Mouse (Mus musculus) small intestine, adult 2 months (tissue): ENCODE data around the gene Palm3. TPM values are rescaled to one million over a fixed set of nuclear protein-coding genes. Genes with fewer than 3 reads are reported as not detected.
"Not testable (repeated sequence)": the region's sequence is repeated elsewhere in the genome, so short reads cannot be mapped to it uniquely, and the experiment has no call there.

ENCODE experiments used
- H3K27ac ChIP-seq: fragments of 200-500 bp; 2 replicates; pipeline ENCODE4 v1.5.1; 2012; ENCODE audit warnings: low read depth, low read length, control low read depth, inconsistent platforms; ENCODE audit not compliant: insufficient read depth
- H3K27me3 ChIP-seq: fragments of 200-500 bp; 2 replicates; pipeline ENCODE4 v1.6.1; 2012; ENCODE audit warnings: mild to moderate bottlenecking, moderate library complexity, low read length, inconsistent platforms; ENCODE audit not compliant: control insufficient read depth, insufficient read depth
- H3K36me3 ChIP-seq: fragments of 200-500 bp; 2 replicates; pipeline ENCODE4 v1.6.1; 2012; ENCODE audit warnings: mild to moderate bottlenecking, low read length, control low read depth, inconsistent platforms; ENCODE audit not compliant: control insufficient read depth, insufficient read depth
- H3K4me1 ChIP-seq: fragments of 200-500 bp; 2 replicates; pipeline ENCODE4 v1.6.1; 2012; ENCODE audit warnings: low read length, inconsistent platforms, mixed read lengths; ENCODE audit not compliant: control insufficient read depth, insufficient read depth, insufficient read length
- H3K4me3 ChIP-seq: fragments of 200-500 bp; 2 replicates; pipeline ENCODE4 v1.5.1; 2012; ENCODE audit warnings: low read depth, mild to moderate bottlenecking, control low read depth, inconsistent platforms, low read length, moderate library complexity
- CTCF ChIP-seq: fragments of 200-500 bp; IDR thresholded peaks from 2 replicates; pipeline ENCODE4 v1.5.1; 2012; ENCODE audit warnings: low read depth, mild to moderate bottlenecking, control low read depth, inconsistent platforms, low read length, moderate library complexity, mixed read lengths; ENCODE audit not compliant: insufficient replicate concordance, insufficient read length; ENCODE audit errors: extremely low read depth
- POLR2A ChIP-seq: fragments of 200-500 bp; IDR thresholded peaks from 2 replicates; pipeline ENCODE4 v1.6.1; 2012; ENCODE audit warnings: low read depth, mild to moderate bottlenecking, control low read depth, inconsistent platforms, low read length, moderate library complexity
- WGBS: fragments of 180-500 bp; shearing (Covaris S2); methylation state at CpG from one replicate; pipeline ENCODE4 v1.1.7; 2018; 5-methylcytosine and 5-hydroxymethylcytosine counted together
- polyA plus RNA-seq: library from polyadenylated mRNA; depleted of rRNA; stranded (reverse); fragments of >200 nt; gene quantifications from 2 replicates; pipeline ENCODE4 v1.2.3, GENCODE M21; 2012

The Palm3 gene
- polyA plus RNA-seq, 1 experiment, result 0.15 TPM

GRCm38 (mm10) chr8:83976779-83977350 lies 44.4 kb upstream of the Palm3 start:
- no peak overlapping the region for H3K4me3 ChIP-seq
- peaks cover 15% of the 10 kb centered on the region; the same call in 1 of the 2 replicates for H3K4me1 ChIP-seq
- no peak overlapping the region for H3K27ac ChIP-seq
- WGBS, result 90% methylated on average over 5 of the region's 5 CpGs
- H3K27me3 ChIP-seq, result no peaks in the 10 kb centered on the region
- peaks cover 12% of the 10 kb centered on the region for H3K36me3 ChIP-seq
- TF ChIP-seq POLR2A (no peak), CTCF (no peak)

- Histone ChIP-seq H3K27ac (no peak overlapping the region), H3K4me1 (peaks cover 12% of the 10 kb centered on the region; the same call in 1 of the 2 replicates), H3K4me3 (no peak overlapping the region), H3K27me3 (no peaks in the 10 kb centered on the region), H3K36me3 (peaks cover 13% of the 10 kb centered on the region)
- TF ChIP-seq CTCF, result no peak
- TF ChIP-seq POLR2A, result no peak
- 46% methylated on average over 6 of the region's 6 CpGs for WGBS
These were observed 43.6 kb upstream of the Palm3 start for GRCm38 (mm10) chr8:83977646-83978045.

GRCm38 (mm10) chr8:83978200-83978599 lies 43.1 kb upstream of the Palm3 start:
- H3K4me3 ChIP-seq, result no peak overlapping the region
- peaks cover 12% of the 10 kb centered on the region; the same call in 1 of the 2 replicates for H3K4me1 ChIP-seq
- WGBS, result 81% methylated on average over 9 of the region's 9 CpGs
- H3K36me3 ChIP-seq, result peaks cover 13% of the 10 kb centered on the region
- TF ChIP-seq POLR2A, result no peak
- TF ChIP-seq CTCF, result no peak
- no peaks in the 10 kb centered on the region for H3K27me3 ChIP-seq
- H3K27ac ChIP-seq, result no peak overlapping the region

GRCm38 (mm10) chr8:83980250-83980649 lies 41.0 kb upstream of the Palm3 start:
- H3K36me3 ChIP-seq, result peaks cover 18% of the 10 kb centered on the region

GRCm38 (mm10) chr8:83980845-83981244 lies 40.4 kb upstream of the Palm3 start:
- Histone ChIP-seq H3K27ac (no peak overlapping the region), H3K36me3 (peaks cover 22% of the 10 kb centered on the region), H3K27me3 (no peaks in the 10 kb centered on the region), H3K4me1 (peaks cover 6% of the 10 kb centered on the region; the same call in 1 of the 2 replicates), H3K4me3 (no peak overlapping the region)
- TF ChIP-seq POLR2A (no peak), CTCF (no peak)
- 82% methylated on average over 8 of the region's 8 CpGs for WGBS

More at GRCm38 (mm10) chr8:83980250-83980649, 41.0 kb upstream of the Palm3 start:
- Histone ChIP-seq H3K27me3 (no peaks in the 10 kb centered on the region), H3K4me1 (peaks cover 6% of the 10 kb centered on the region; the same call in 1 of the 2 replicates), H3K27ac (no peak overlapping the region), H3K4me3 (no peak overlapping the region)
- TF ChIP-seq POLR2A (no peak), CTCF (no peak)
- 86% methylated on average over 1 of the region's 1 CpGs for WGBS

- WGBS, result 92% methylated on average over 7 of the region's 7 CpGs
- Histone ChIP-seq H3K4me3 (no peak overlapping the region), H3K27me3 (no peaks in the 10 kb centered on the region), H3K36me3 (peaks cover 28% of the 10 kb centered on the region), H3K4me1 (peaks cover 6% of the 10 kb centered on the region; the same call in 1 of the 2 replicates), H3K27ac (no peak overlapping the region)
- TF ChIP-seq CTCF (no peak), POLR2A (no peak)
These were observed 39.7 kb upstream of the Palm3 start for GRCm38 (mm10) chr8:83981533-83981932.

- 77% methylated on average over 4 of the region's 4 CpGs for WGBS
These were observed 38.8 kb upstream of the Palm3 start for GRCm38 (mm10) chr8:83982449-83982848.

GRCm38 (mm10) chr8:83983222-83983621 lies 38.0 kb upstream of the Palm3 start:
- H3K27me3 ChIP-seq, H3K27ac ChIP-seq, H3K4me3 ChIP-seq, H3K4me1 ChIP-seq: not testable (repeated sequence)
- 96% methylated on average over 2 of the region's 2 CpGs for WGBS
- H3K36me3 ChIP-seq, result peaks cover 42% of the 10 kb centered on the region

More at GRCm38 (mm10) chr8:83982449-83982848, 38.8 kb upstream of the Palm3 start:
- TF ChIP-seq CTCF (no peak), POLR2A (no peak)
- Histone ChIP-seq H3K4me1 (peaks cover 3% of the 10 kb centered on the region; the same call in 1 of the 2 replicates), H3K4me3 (no peak overlapping the region), H3K36me3 (peaks cover 36% of the 10 kb centered on the region), H3K27ac (no peak overlapping the region), H3K27me3 (no peaks in the 10 kb centered on the region)
